Mouse (Mus musculus) frontal cortex, postnatal 10 days (tissue): ENCODE results near the gene Ntmt1.

ENCODE experiments used
- DNase-seq, 2 experiments: peaks; one replicate each; pipeline ENCODE4 v3.0.0; 2022; ENCODE audit warnings: low spot score in 2 of 2, mixed read lengths in 1 of 2

Ntmt1 gene

GRCm38 (mm10) chr2:30783346-30783745, 24.3 kb upstream of the Ntmt1 start:
- peak in 1 of 2 experiments; percentile 69 for DNase-seq

DNA sequence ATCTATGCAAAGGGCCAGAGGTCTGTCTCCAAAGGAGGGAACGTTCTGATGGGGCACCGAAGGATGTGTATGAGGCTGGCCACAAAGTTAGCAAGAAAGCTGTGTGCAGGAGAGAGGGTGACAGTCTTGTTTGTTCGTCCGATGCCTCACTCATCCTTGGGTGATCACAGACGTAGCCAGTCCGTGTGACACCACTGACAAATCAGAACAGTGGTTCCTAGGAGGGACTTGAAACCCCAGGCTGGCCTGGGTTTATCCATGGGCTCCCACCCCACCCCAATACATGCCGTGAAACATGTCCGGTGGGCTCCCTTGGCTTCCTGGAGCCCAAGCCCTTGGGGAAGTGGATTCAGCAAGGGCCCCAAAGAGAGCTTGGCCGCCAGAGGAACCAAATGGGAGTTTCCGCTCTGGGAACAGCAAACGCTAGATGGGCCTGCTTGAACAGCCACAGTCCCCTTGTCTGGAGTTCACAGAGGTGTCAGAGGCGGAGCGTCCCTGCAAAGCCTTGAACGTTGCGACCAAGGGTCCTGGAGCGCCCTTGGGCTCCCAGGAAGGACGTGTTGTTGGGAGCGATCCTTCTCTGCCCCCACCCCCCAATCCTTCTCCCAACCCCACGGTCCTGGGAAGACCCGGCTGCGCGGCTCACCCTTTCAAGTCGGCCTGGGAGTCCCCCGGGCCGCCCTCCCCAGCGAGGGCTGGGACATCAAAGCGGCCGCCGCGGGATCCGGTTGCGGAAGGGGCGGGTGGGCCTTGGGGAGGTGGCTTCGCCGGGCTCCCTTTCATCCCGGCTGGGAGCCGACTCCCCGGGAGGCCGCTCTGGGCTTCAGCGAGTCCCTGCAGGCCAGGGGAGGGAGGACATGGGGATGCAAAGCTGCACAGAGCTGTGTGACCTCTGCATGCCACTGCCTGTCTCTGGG, 23.3 kb upstream of the Ntmt1 start:
- DNase-seq = no peak

DNA sequence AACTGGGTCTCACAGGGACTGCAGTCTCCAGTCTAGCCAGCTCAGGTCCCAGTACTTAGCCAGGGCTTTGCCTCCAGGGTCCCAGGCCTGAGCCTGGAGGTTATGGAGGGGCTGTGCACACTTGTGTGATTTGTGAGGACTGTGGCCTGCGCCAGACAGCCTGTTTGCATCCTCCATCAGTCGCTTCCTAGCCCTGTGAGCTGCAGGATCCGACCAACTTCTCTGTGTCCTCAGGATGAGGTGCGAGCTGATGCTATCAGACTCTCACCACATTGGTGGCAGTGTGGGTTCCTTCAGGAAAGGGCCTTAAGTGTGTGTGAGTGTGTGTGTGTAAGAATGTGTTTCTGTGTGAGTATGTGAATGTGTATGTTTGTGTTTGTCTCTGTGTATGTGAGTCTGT, 20.2 kb upstream of the Ntmt1 start:
- DNase-seq = no peak

GRCm38 (mm10) chr2:30792061-30792460, 15.6 kb upstream of the Ntmt1 start:
- DNase-seq = no peak

GRCm38 (mm10) chr2:30794179-30795108, 13.2 kb upstream of the Ntmt1 start:
- peak; percentile 81 to 94 for DNase-seq

DNA sequence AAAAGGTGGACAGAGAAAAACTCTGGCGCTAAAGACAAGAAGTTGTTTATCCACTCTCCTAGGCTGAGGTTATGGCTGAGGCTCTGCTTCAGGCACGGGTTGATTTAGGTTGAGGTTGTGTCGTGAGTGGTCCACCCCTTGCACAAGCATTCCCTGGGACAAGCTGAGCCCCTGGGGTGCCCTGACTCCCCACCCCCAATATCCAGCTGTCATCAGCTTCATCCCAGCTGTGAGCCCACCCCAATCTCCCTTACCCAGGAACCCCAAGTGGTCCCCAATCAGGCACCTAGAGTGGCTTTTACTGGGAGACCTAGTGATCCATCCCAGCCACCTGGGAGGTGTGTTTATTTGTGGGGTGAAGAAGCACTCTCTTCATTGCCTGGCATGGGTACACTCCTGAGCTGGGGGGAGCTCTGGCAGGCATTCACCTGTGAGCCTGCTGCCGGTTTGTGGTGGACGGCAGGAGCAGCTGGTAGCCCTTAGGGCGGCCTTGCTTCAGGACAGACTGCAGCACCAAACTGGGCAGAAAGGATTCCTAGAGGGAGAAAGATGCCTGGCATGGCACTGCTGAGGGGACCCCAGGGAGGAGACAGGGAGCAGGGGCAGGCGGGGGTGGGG, 12.2 kb upstream of the Ntmt1 start:
- DNase-seq = no peak

- no peak for DNase-seq
Observed at GRCm38 (mm10) chr2:30795889-30796275, 11.7 kb upstream of the Ntmt1 start.

DNA sequence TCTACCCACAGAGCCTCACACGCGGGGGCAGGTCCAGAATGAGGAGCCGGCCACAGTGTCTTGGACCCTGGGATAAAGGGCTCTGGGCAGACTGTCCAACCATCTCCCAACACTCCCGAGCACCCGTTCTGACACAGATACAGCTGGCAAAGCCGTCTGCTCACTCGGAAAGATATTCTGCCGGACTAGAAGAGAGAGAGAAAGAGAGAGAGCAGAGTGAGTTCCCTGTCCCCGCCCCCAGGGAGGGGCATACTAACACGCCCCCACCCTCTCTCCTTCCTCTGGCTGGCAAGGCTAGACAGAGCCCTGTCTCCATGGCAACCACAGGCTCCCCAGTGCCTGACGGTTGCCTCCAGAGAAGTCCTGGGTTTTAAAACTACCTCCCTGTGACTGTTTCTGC, 11.2 kb upstream of the Ntmt1 start:
- peak; percentile 86 to 92 for DNase-seq

GRCm38 (mm10) chr2:30799456-30799855, 8.2 kb upstream of the Ntmt1 start:
- no peak for DNase-seq

- no peak for DNase-seq
Observed at GRCm38 (mm10) chr2:30800671-30801066, 7.0 kb upstream of the Ntmt1 start.

- peak in 1 of 2 experiments; percentile 31 for DNase-seq
Observed at GRCm38 (mm10) chr2:30801067-30801852, 6.4 kb upstream of the Ntmt1 start.

DNA sequence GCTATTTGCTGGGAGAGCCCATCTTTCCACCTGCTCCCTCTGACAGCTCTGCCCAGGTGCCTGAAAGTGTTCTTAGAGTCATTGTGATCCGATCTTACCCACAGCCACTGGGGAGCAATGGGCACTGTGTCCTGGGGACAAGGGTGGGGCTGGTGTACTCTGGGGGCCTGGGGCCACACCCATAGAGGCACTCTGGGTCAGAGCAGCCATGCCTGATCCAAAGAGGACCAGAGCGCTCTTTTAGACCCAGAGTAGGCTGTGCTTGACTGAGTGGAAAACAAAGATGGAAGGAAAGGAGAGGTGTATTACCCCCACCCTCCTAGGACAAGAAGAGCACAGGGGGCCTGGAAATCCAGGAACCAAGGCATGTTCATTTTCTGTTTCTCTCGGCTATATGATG, 4.0 kb upstream of the Ntmt1 start, which contains the start of gene 1700001O22Rik:
1700001O22Rik (minus strand) TSS at position 58 of the 400 bp plus-strand sequence.
- no peak for DNase-seq

DNA sequence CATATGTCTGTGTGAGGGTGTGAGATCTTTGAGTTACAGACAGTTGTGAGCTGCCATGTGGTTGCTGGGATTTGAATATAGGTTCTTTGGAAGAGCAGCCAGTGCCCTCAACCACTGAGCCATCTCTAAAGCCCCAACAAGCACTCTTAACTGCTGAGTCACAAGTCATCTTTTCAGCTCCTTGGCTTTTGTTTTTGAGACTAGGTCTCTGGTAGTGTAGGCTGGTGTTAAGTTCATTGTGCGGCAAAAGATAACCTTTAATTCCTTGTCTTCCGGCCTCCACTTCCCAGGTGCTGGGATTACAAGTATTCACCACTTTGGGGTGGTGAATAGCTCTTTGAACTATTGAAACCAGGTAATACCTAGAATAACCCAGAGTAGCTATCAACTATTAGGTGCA, 1.6 kb upstream of the Ntmt1 start:
- DNase-seq = no peak

DNA sequence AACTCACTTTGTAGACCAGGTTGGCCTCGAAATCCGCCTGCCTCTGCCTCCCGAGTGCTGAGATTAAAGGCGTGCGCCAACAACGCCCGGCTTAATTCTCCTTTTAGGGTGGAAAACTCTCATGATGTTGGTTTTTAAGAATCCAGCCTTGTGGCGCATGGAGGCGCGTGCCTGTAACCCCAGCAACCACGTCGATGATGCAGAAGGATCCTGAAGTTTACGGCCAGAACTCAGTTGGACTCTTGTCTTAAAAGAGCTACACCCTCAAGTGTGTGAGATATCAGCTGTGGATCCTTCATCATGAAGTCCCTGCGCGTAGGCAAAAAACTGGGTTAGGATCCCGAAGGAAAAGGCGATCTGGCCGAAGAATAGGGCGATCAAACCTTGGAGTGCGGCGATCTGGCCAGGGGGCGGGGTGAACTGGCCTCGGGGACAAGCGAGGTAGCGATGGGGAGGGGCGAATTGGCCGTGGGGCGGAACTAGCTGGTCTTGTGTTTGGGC, 429 bp upstream of the Ntmt1 start:
- DNase-seq = no peak

DNA sequence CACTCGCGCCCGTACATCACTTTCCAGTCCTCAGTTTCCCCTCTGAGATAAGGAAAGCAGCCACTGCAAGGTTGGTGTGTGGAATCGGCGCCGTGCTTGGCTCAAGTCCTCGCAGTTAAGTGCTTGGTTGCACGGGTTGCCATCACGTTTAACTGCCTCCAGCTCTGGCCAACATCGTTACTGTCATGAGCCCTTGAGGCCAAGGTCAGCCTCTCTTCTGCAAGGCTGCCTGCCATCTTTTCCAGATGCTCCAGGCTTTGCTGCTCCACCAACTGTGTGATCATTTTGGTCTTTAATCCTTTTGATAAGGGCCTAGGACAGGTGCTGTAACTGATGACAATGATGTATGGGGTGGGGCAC, 650 bp downstream of the Ntmt1 start:
- DNase-seq = no peak

DNA sequence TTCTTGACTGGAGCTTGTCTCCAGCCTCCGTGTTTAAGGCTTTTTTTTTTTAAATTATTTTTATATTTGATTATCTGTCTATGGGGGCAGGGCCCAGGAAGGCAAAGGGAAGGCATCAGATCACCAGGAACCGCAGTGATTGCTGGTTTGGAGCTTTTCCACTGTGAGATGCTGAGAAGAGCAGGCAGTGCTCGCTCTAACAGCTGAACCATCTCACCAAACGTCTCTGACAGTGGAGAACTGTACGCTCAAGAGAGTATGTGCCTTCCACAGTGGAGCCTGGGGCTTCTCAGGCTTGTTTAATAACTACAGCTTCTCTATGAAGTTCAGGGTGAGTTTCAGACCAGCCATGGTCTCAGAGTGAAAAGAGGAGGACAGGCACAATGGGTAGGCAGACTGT, 1.9 kb downstream of the Ntmt1 start:
- no peak for DNase-seq

GRCm38 (mm10) chr2:30810573-30810972, 2.9 kb downstream of the Ntmt1 start:
- no peak for DNase-seq

- DNase-seq = no peak
Observed at GRCm38 (mm10) chr2:30816383-30816782, 8.8 kb downstream of the Ntmt1 start.

DNA sequence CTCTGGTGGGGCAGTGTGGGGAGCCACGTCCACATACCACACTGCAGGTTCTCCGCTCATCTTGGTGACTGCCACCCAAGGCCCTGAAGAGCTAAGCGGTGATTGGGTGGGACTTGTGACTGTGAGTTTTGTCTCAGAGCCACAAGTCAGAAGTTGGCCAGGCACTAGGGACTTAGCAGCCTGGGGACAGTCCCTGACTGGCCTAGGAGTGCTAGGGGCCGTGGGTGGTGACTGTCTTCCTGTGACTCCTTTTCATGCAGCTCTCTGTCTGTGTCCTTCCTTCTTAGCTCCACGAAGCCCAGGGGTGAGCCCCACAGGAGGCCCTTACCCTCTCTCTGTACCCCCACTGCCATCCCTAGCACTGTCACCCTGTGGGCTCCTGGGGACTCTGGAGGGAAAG, 12.2 kb downstream of the Ntmt1 start:
- DNase-seq = no peak

- DNase-seq = no peak
Observed at GRCm38 (mm10) chr2:30821073-30821472, 13.4 kb downstream of the Ntmt1 start.

DNA sequence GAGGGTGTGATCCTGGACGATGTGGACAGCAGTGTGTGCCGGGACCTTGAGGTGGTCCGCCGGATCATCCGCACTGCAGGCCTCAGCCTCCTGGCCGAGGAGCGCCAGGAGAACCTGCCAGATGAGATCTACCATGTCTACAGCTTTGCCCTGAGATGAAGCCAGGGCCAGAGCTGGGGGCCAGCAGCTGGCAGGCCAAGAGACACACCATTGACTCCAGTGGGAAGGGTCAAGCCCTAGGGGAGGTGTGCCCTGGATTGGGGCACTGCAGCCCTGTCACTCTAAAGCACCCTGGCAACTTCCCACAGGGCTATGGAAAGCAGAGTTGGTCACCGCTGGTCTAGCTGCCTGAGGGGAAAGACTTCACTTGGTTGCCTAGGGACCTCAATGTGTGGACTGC, 14.8 kb downstream of the Ntmt1 start:
- no peak for DNase-seq
